Mouse (Mus musculus) liver, adult 2 months (tissue): ENCODE measurements around the gene Gm498. TPM values are rescaled to one million over a fixed set of nuclear protein-coding genes. Genes with fewer than 3 reads are reported as not detected.

Source experiments
- DNase-seq: peaks from one replicate; pipeline ENCODE4 v3.0.0-alpha.2; 2011; ENCODE audit warnings: low read depth, low spot score; ENCODE audit errors: extremely low read depth
- H3K27ac ChIP-seq: fragments of 200-500 bp; replicated peaks from 2 replicates; pipeline ENCODE4 v1.5.1; 2012; ENCODE audit warnings: low read depth, mild to moderate bottlenecking, control low read depth, inconsistent platforms, low read length; ENCODE audit not compliant: insufficient read depth
- H3K27me3 ChIP-seq: fragments of 200-500 bp; 2 replicates; pipeline ENCODE4 v1.6.1; 2012; ENCODE audit warnings: mild to moderate bottlenecking, moderate library complexity, low read length, inconsistent platforms; ENCODE audit not compliant: control insufficient read depth, insufficient read depth
- H3K36me3 ChIP-seq: fragments of 200-500 bp; 2 replicates; pipeline ENCODE4 v1.6.1; 2012; ENCODE audit warnings: low read length, inconsistent platforms; ENCODE audit not compliant: control insufficient read depth, insufficient read depth
- H3K4me1 ChIP-seq: fragments of 200-500 bp; 2 replicates; pipeline ENCODE4 v1.6.1; 2011; ENCODE audit warnings: low read length; ENCODE audit not compliant: control insufficient read depth, insufficient read depth
- H3K4me3 ChIP-seq: fragments of 200-500 bp; 2 replicates; pipeline ENCODE4 v1.5.1; 2011; ENCODE audit warnings: low read depth, mild to moderate bottlenecking, control low read depth, low read length, moderate library complexity; ENCODE audit not compliant: insufficient read depth
- H3K79me2 ChIP-seq: fragments of 200-500 bp; 2 replicates; pipeline ENCODE4 v1.6.1; 2012; ENCODE audit warnings: inconsistent platforms, mild to moderate bottlenecking, low read length, moderate library complexity; ENCODE audit not compliant: control insufficient read depth, insufficient read depth
- H3K9ac ChIP-seq: fragments of 200-500 bp; 2 replicates; pipeline ENCODE4 v1.6.1; 2012; ENCODE audit warnings: low read depth, mild to moderate bottlenecking, control low read depth, inconsistent platforms, low read length
- CTCF ChIP-seq: fragments of 200-500 bp; IDR thresholded peaks from 2 replicates; pipeline ENCODE4 v1.5.1; 2011; ENCODE audit warnings: low read depth, low read length, control low read depth
- POLR2A ChIP-seq: fragments of 200-500 bp; IDR thresholded peaks from 2 replicates; pipeline ENCODE4 v1.6.1; 2011; ENCODE audit warnings: low read length, control low read depth; ENCODE audit not compliant: insufficient read depth; ENCODE audit errors: extremely low read depth
- WGBS: fragments of 180-500 bp; shearing (Covaris S2); methylation state at CpG from one replicate; pipeline ENCODE4 v1.1.7; 2018; 5-methylcytosine and 5-hydroxymethylcytosine counted together
- polyA plus RNA-seq: library from polyadenylated mRNA; depleted of rRNA; stranded (reverse); fragments of >200 nt; gene quantifications from 2 replicates; pipeline ENCODE4 v1.2.3, GENCODE M21; 2012; rRNA removed
- total RNA-seq: library from RNA; depleted of rRNA; stranded (reverse); fragments of >200 nt; gene quantifications from 2 replicates; pipeline ENCODE4 v1.2.3, GENCODE M21; 2014; rRNA removed

The Gm498 gene
- total and polyA plus RNA-seq, 2 experiments: not detected

GRCm38 (mm10) chr7:143939476-143939875 lies 72.8 kb downstream of the Gm498 start:
- Histone ChIP-seq H3K79me2 (no peaks in the 10 kb centered on the region), H3K4me1 (no peaks in the 10 kb centered on the region), H3K4me3 (no peak overlapping the region), H3K27ac (no peak overlapping the region), H3K27me3 (no peaks in the 10 kb centered on the region), H3K9ac (no peak overlapping the region), H3K36me3 (no peaks in the 10 kb centered on the region)
- 73% methylated on average over 3 of the region's 3 CpGs for WGBS
- TF ChIP-seq POLR2A (no peak), CTCF (no peak)
- DNase-seq: no peak

- Histone ChIP-seq H3K4me1 (no peaks in the 10 kb centered on the region), H3K9ac (no peak overlapping the region), H3K27ac (no peak overlapping the region), H3K79me2 (no peaks in the 10 kb centered on the region), H3K27me3 (no peaks in the 10 kb centered on the region), H3K4me3 (no peak overlapping the region), H3K36me3 (no peaks in the 10 kb centered on the region)
- no peak for DNase-seq
- no peak for TF ChIP-seq POLR2A
- no peak for TF ChIP-seq CTCF
- whole genome bisulfite sequencing: 76% methylated on average over 14 of the region's 14 CpGs
These were observed 76.5 kb downstream of the Gm498 start for GRCm38 (mm10) chr7:143942941-143943691.

- Histone ChIP-seq H3K9ac (no peak overlapping the region), H3K4me3 (no peak overlapping the region), H3K27me3 (no peaks in the 10 kb centered on the region), H3K36me3 (no peaks in the 10 kb centered on the region), H3K4me1 (no peaks in the 10 kb centered on the region), H3K79me2 (no peaks in the 10 kb centered on the region), H3K27ac (no peak overlapping the region)
- 64% methylated on average over 6 of the region's 6 CpGs for WGBS
- no peak for DNase-seq
- no peak for TF ChIP-seq CTCF
- TF ChIP-seq POLR2A: no peak
These were observed 77.9 kb downstream of the Gm498 start for GRCm38 (mm10) chr7:143944421-143944980.

Other genes with a start within 250 kb of the Gm498 start
- gene Tnfrsf26, start 238.1 kb upstream of the Gm498 start, total RNA-seq: 0.37 and 0.87 TPM in 2 replicates
- 0.12 and 0.26 TPM in 2 replicates for gene Tnfrsf26, start 238.1 kb upstream of the Gm498 start, polyA plus RNA-seq
- 0.37 and 0.40 TPM in 2 replicates for gene Tnfrsf22, start 217.2 kb upstream of the Gm498 start, total RNA-seq
- gene Tnfrsf22, start 217.2 kb upstream of the Gm498 start, polyA plus RNA-seq: 0.68 and 0.93 TPM in 2 replicates
- gene Tnfrsf23, start 181.0 kb upstream of the Gm498 start, total RNA-seq: 0.34 TPM in 1 of 2 replicates, not detected in the other
- 0.49 and 0.54 TPM in 2 replicates for gene Tnfrsf23, start 181.0 kb upstream of the Gm498 start, polyA plus RNA-seq
- 2.7 and 2.8 TPM in 2 replicates for gene Osbpl5, start 109.9 kb upstream of the Gm498 start, total RNA-seq
- gene Osbpl5, start 109.9 kb upstream of the Gm498 start, polyA plus RNA-seq: 3.0 and 3.8 TPM in 2 replicates
- not detected in 2 replicates for gene Mrgprg, start 99.8 kb upstream of the Gm498 start, total RNA-seq
- gene Mrgprg, start 99.8 kb upstream of the Gm498 start, polyA plus RNA-seq: 0.05 TPM in 1 of 2 replicates, not detected in the other
- gene Mrgpre, start 82.3 kb upstream of the Gm498 start, total RNA-seq: 0.09 and 0.54 TPM in 2 replicates
- gene Mrgpre, start 82.3 kb upstream of the Gm498 start, polyA plus RNA-seq: 0.52 and 0.78 TPM in 2 replicates
- gene Nadsyn1, start 44.0 kb upstream of the Gm498 start, total RNA-seq: 22.5 and 32.8 TPM in 2 replicates
- 19.6 and 25.7 TPM in 2 replicates for gene Nadsyn1, start 44.0 kb upstream of the Gm498 start, polyA plus RNA-seq
- 85.9 and 101 TPM in 2 replicates for gene Dhcr7, start 43.7 kb upstream of the Gm498 start, total RNA-seq
- gene Dhcr7, start 43.7 kb upstream of the Gm498 start, polyA plus RNA-seq: 282 and 283 TPM in 2 replicates
- 4.1 and 6.4 TPM in 2 replicates for gene Shank2, start 135.1 kb downstream of the Gm498 start, total RNA-seq
- gene Shank2, start 135.1 kb downstream of the Gm498 start, polyA plus RNA-seq: 4.5 and 6.6 TPM in 2 replicates